Mouse (Mus musculus) macrophage (primary cell): ENCODE results near the gene Fgf12. TPM values are rescaled to one million over a fixed set of nuclear protein-coding genes. Genes with fewer than 3 reads are reported as not detected.

Experiments
- H3K27ac ChIP-seq: fragments of 350-480 bp; formaldehyde crosslinking; 2 replicates; pipeline ENCODE4 v1.9.0; 2021
- H3K36me3 ChIP-seq: fragments of 350-480 bp; formaldehyde crosslinking; 2 replicates; pipeline ENCODE4 v1.9.0; 2021; ENCODE audit errors: inconsistent target
- H3K4me3 ChIP-seq: fragments of 350-480 bp; formaldehyde crosslinking; 2 replicates; pipeline ENCODE4 v1.9.0; 2021; ENCODE audit errors: inconsistent target
- H3K79me2 ChIP-seq: fragments of 350-480 bp; formaldehyde crosslinking; 2 replicates; pipeline ENCODE4 v1.9.0; 2021; ENCODE audit errors: inconsistent target
- WGBS: methylation state at CpG from one replicate; pipeline ENCODE4 v1.1.7; 2026; ENCODE audit warnings: inconsistent platforms; ENCODE audit not compliant: missing documents; 5-methylcytosine and 5-hydroxymethylcytosine counted together
- polyA plus RNA-seq: library from polyadenylated mRNA; stranded (reverse); fragments of 250-400 nt; gene quantifications from 3 replicates; pipeline ENCODE4 v1.2.4, GENCODE M21; 2018; ENCODE audit warnings: inconsistent platforms

Gene Fgf12
- polyA plus RNA-seq, 1 experiment from 2014 or later = not detected

DNA sequence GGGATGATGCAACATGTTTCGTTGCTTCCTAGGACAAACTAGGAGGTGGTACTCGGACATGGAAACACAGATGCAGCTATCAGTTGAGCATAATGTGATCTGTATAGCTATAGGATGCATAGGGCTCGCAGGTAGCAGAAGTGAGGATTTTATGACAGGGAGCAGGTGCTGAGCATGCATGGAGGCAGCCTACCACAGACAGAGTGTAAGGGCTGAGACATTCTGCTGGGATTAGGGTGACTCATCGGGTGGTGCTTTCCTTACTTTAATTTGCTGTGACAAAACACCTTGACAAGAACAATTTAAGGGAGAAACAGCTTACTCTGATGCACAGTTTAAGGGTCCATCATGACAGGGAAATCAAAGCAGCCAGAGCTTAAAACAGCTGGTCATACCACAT, 363.8 kb downstream of the Fgf12 start:
- Histone ChIP-seq H3K36me3 (no peaks in the 10 kb centered on the region), H3K27ac (no peak overlapping the region), H3K79me2 (no peaks in the 10 kb centered on the region), H3K4me3 (no peak overlapping the region)
- 81% methylated on average over 4 of the region's 4 CpGs for WGBS

DNA sequence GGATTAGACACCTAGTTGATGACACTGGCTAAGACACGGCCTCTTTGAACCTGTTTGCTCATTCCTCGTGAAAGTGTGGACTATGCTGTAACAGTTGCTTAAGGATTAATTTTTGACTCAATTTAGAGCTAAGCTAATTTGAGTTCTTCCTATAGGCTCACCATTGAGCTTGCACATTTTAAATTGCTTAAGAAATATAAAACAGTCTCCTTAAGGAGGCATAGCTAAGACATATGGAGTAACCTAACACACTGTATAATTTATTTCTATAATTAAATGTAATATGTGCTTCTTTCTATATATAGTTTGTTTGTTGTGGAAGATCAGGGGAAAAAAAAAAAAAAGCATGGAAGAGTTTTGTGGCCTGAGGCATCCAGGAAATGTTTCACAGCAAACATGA, 378.1 kb downstream of the Fgf12 start:
- H3K79me2 ChIP-seq = no peaks in the 10 kb centered on the region
- H3K27ac ChIP-seq = no peak overlapping the region
- H3K36me3 ChIP-seq = no peaks in the 10 kb centered on the region
- WGBS = 89% methylated on average over 2 of the region's 2 CpGs
- no peak overlapping the region for H3K4me3 ChIP-seq

DNA sequence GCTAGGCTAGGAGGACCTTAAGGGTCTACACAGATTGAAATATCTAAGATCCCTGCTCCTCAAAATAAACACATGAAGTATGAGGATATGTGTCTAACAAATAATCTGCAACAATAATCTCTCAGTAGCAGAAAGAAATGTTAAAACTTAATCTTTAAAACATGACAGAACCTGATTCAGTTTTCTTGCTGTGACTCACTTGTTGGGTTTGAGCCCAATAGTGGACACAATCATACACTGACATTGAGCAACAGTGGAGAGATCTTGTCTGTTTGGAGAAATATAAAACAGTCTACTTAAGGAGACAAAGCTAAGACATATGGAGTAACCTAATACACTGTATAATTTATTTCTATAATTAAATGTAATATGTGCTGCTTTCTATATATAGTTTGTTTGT, 379.6 kb downstream of the Fgf12 start:
- H3K27ac ChIP-seq = no peak overlapping the region
- no peaks in the 10 kb centered on the region for H3K79me2 ChIP-seq
- no peak overlapping the region for H3K4me3 ChIP-seq
- no peaks in the 10 kb centered on the region for H3K36me3 ChIP-seq

DNA sequence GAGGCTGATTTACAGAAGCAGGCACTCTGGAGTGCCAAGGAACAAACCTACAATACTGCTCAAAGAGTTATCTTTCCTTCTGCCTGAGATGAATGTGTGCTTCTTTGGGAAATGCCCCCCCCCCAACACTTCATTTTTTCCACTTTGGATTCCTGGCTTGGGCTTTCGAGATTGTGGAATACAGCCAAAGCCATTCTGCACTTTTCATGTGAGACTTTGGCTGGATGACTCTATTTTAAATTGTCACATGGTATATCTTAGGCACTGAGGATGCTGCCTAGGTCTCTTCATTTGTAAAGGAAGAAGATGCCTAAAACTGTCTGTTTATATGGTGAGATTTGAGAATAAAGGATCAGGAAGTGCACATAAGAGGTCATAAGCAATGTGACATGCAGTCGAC, 402.2 kb downstream of the Fgf12 start:
- WGBS = 71% methylated on average over 2 of the region's 2 CpGs
- no peaks in the 10 kb centered on the region for H3K36me3 ChIP-seq
- no peak overlapping the region for H3K27ac ChIP-seq
- no peaks in the 10 kb centered on the region for H3K79me2 ChIP-seq
- H3K4me3 ChIP-seq = no peak overlapping the region

DNA sequence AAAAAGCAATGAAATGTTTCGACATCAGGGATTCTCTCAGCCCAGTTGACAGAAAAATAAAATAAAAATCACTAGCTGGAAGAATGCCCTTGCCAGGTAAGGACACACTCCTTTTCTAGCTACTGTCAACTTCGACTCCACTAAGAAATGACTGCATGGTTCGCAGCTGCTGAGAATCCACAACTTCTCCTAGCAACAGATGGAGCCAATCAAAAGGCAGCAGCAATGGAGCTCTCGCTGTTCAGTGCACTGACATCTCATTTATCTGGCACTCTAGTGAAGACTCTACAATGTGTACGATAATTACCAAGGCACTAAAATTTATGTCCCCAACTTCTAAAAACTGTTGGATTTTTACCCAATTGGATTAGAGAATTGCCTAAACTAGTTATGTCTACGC, 407.5 kb downstream of the Fgf12 start:
- Histone ChIP-seq H3K79me2 (no peaks in the 10 kb centered on the region), H3K4me3 (no peak overlapping the region), H3K36me3 (no peaks in the 10 kb centered on the region), H3K27ac (no peak overlapping the region)
- 69% methylated on average over 6 of the region's 6 CpGs for WGBS

DNA sequence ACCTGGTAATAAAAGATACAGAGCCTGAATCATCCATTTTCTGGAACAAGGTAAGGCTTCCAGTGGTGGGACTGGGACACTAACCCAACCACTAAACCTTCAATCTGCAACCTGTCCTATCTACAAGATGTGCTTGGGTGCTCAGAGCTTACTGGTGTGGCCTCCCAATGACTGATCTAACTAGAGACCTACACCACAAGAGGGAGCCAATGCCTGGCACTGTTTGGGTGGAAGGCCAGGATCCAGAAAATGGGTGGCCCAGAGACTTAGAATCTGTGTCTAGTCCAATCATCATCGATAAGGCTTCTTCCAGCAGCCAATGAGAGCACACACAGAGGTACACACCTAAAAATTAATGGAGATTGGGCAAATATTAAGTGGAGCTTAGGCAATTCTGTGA, 414.9 kb downstream of the Fgf12 start:
- 70% methylated on average over 1 of the region's 1 CpGs for WGBS
- no peaks in the 10 kb centered on the region for H3K79me2 ChIP-seq
- H3K36me3 ChIP-seq = no peaks in the 10 kb centered on the region
- H3K4me3 ChIP-seq = no peak overlapping the region
- H3K27ac ChIP-seq = no peak overlapping the region

DNA sequence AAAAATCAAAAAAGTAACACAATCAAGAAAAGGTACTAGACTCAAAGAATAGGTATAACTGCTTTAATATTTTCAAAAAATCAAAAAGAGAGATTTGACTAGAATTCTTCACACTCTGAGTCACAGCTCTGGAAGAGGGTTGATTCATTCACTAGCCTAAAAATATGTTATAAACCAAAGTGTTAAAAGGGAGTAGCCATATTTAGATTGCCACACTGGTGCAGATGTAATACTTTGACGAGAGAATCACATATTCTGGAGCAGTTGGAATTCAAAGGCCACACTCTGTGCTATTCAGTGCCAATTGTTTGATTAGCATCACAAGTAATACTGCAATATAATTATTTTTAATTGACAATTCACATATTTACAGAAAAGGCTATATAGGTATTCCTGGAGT, 416.2 kb downstream of the Fgf12 start:
- WGBS = 87% methylated on average over 1 of the region's 1 CpGs

DNA sequence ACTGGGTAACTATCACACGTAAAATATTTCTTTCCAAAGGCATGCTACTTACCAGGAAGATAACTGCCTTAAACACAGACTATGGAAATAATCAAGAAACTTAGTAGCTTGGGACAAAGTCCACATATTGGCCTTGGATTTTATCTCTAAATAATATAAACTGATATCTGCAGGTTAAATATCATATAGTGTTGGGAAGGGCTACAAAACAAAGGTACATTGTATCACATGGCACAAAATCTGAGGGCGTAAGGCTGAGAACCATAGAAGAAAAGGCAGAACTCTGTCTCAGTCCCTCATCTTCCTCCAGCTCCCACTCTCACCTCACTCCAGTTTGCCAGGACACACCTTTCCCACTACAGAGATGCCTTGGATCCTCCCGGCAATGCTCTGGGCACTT, 417.8 kb downstream of the Fgf12 start:
- H3K79me2 ChIP-seq = no peaks in the 10 kb centered on the region
- no peak overlapping the region for H3K27ac ChIP-seq
- 95% methylated on average over 3 of the region's 3 CpGs for WGBS
- H3K36me3 ChIP-seq = no peaks in the 10 kb centered on the region
- H3K4me3 ChIP-seq = no peak overlapping the region

More for the DNA sequence above, 416.2 kb downstream of the Fgf12 start:
- H3K36me3 ChIP-seq = no peaks in the 10 kb centered on the region
- H3K27ac ChIP-seq = no peak overlapping the region
- H3K79me2 ChIP-seq = no peaks in the 10 kb centered on the region
- no peak overlapping the region for H3K4me3 ChIP-seq

DNA sequence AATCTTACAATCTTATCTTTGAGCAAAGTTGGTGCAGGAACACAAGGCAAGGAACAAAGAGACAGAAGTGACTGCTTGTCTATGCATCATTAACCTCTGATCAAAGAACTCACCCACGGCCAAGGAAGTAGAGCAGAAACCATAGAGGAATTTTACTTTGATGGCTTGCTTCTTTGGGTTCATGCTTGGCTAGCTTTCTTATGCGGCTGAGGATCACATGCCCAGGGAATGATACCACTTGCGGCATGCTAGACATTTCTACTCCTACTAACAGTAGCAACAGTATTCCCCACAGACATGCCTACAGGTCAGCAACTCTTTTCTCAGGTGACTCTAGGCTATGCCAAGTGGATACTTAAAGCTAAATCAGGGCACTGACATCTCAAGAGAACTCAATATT, 429.3 kb downstream of the Fgf12 start:
- Histone ChIP-seq H3K4me3 (no peak overlapping the region), H3K79me2 (no peaks in the 10 kb centered on the region), H3K27ac (no peak overlapping the region), H3K36me3 (no peaks in the 10 kb centered on the region)
- WGBS = 86% methylated on average over 3 of the region's 3 CpGs

DNA sequence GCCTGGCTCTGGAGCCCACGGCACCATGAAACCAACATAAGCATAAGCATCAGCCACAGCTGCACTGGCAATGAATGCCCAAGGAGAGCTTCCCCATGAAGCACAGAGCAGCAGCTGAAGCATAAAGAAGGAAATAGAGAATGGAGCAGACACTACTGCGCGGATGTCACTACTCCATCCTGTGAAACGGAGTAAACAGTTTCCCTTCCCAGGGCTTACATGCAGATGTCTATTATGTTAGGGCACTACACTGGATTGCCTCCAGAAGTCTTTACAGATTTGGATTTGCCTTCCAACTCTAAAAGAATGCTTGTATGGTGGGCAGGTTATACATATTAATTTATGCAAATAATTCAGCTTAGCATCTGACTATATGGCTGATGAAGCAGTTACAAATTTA, 441.2 kb downstream of the Fgf12 start:
- Histone ChIP-seq H3K79me2 (no peaks in the 10 kb centered on the region), H3K27ac (no peak overlapping the region), H3K36me3 (no peaks in the 10 kb centered on the region), H3K4me3 (no peak overlapping the region)
- WGBS = 77% methylated on average over 4 of the region's 4 CpGs

DNA sequence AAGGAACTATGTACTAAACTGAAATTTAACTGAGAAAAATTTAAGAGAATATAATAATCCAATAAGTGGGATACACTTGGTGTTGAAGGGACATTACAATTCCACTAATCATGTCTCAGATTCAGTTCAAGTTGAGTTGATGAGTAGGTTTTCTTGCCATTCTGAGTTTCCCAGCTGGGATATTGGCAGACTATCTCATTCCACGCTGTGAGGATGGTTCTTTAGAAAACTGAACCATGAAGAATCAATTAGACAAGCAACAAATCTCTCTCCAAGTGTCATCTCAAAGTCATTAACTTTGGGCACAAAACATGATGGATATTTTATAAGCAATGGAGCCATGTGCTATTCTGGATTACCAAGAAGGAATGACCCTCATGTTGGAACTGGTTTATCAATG, 449.0 kb downstream of the Fgf12 start:
- WGBS = 71% methylated on average over 1 of the region's 1 CpGs

DNA sequence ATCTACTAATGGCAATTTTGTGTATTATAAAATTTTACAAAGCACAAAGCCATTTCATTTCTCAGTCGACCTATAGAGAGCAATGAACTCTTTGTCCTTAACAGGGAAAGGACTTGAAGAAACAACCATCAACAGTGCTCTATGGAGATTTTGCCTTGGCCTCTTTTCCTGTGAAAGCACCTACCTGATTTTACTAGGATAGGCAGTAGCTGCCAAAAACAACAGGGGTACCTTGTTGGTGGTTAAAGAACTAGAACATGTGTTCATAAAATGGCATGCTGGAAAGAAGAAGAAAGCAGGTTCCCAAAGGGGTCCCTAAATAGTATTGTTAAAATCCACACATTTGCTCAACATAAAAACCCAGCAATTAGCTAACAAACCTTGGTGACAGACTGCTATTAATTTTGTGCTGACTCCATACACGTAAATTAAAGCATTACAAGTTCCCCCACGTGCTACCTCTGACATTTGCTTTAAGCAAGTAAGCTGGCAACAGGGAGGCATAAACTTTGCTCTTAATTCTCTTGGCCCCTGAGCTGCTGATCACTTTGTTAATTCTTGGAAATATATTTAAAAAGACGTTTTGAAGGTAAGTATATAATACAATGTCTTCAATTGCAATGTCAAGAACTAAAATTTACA, 463.1 kb downstream of the Fgf12 start:
- WGBS = 75% methylated on average over 4 of the region's 4 CpGs
- Histone ChIP-seq H3K4me3 (no peak overlapping the region), H3K27ac (no peak overlapping the region), H3K79me2 (no peaks in the 10 kb centered on the region), H3K36me3 (no peaks in the 10 kb centered on the region)

More for the DNA sequence above, 449.0 kb downstream of the Fgf12 start:
- Histone ChIP-seq H3K27ac (no peak overlapping the region), H3K36me3 (no peaks in the 10 kb centered on the region), H3K79me2 (no peaks in the 10 kb centered on the region), H3K4me3 (no peak overlapping the region)

DNA sequence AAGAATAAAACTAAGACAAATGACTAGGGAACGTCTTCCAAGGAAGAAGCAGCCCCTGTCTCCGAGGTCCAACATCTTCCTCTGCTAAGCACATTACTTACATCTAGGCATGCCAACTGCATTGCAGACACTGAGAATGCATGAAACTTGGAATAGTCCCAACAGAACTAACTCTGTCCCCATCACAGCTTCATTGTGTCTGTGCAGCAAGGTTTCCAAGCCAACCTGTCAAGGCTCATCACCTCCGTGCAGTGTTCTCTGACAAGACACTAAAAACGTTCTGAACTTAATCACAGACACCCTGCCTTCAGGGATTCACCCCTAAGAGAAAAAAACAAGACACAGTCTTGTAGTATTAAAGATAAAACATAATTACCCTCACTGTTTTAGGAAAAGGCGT, 495.0 kb downstream of the Fgf12 start:
- H3K27ac ChIP-seq = no peak overlapping the region
- no peak overlapping the region for H3K4me3 ChIP-seq
- WGBS = 79% methylated on average over 5 of the region's 5 CpGs
- H3K79me2 ChIP-seq = no peaks in the 10 kb centered on the region
- no peaks in the 10 kb centered on the region for H3K36me3 ChIP-seq

DNA sequence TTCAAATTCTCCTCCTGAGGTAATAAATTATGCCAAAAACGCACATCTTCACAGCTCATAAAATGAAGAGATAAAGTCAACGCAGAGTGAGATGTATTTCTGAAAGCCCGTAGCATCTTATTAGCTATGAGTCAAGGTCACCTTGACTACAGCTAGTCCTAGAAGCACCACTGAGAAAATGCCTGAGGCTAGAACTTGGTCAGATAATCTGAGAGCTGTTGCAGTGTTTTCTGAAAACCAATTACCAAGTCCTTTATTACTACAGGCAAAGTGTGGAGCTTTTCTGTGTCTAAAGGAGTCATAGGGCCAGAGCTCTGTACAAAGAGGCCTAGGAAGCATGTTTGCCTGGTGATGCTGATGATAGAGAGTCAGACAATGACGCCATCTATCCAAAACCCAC, 498.6 kb downstream of the Fgf12 start:
- no peaks in the 10 kb centered on the region for H3K36me3 ChIP-seq
- no peaks in the 10 kb centered on the region for H3K79me2 ChIP-seq
- no peak overlapping the region for H3K4me3 ChIP-seq
- 87% methylated on average over 4 of the region's 4 CpGs for WGBS
- no peak overlapping the region for H3K27ac ChIP-seq

DNA sequence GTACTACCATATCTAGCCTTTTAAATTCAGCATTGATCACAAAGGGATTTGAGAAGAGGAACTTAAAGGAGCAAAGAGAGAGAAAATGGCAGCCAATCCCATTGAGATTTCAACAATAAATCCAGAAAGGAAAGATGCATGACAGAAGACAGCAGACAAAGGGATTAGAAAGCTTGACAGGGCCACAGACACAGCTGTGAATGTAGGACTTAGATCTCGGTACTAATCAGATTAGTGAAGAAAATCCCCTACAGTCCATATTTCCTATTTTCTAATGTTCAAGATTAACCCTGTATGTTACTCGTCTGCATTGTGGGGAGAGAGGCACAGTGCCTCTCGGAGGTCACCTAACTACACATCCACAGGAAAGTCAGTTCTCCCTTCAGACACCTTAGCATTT, 500.9 kb downstream of the Fgf12 start:
- Histone ChIP-seq H3K27ac (no peak overlapping the region), H3K79me2 (no peaks in the 10 kb centered on the region), H3K36me3 (no peaks in the 10 kb centered on the region), H3K4me3 (no peak overlapping the region)
- 72% methylated on average over 3 of the region's 3 CpGs for WGBS
